Mouse (Mus musculus) midbrain, embryonic 15.5 days (tissue): ENCODE results near the gene Cage1. TPM values are rescaled to one million over a fixed set of nuclear protein-coding genes. Genes with fewer than 3 reads are reported as not detected.

ENCODE experiments used
- ATAC-seq: fragments of 200-750 bp; cut with Nextera tagmentation; replicated peaks from 2 replicates; pipeline ENCODE4 v1.8.0; 2017; ENCODE audit warnings: moderate TSS enrichment
- H3K27ac ChIP-seq: fragments of 300-500 bp; sonication (generic); 2 replicates; pipeline ENCODE4 v1.5.1; 2015; ENCODE audit warnings: mild to moderate bottlenecking, inconsistent platforms
- H3K27me3 ChIP-seq: fragments of 300-500 bp; sonication (generic); replicated peaks from 2 replicates; pipeline ENCODE4 v1.6.1; 2015; ENCODE audit warnings: inconsistent platforms
- H3K36me3 ChIP-seq: fragments of 300-500 bp; sonication (generic); replicated peaks from 2 replicates; pipeline ENCODE4 v1.6.1; 2015; ENCODE audit warnings: inconsistent platforms
- H3K4me1 ChIP-seq: fragments of 300-500 bp; sonication (generic); 2 replicates; pipeline ENCODE4 v1.6.1; 2015; ENCODE audit warnings: inconsistent platforms
- H3K4me2 ChIP-seq: fragments of 300-500 bp; sonication (generic); 2 replicates; pipeline ENCODE4 v1.6.1; 2015; ENCODE audit warnings: inconsistent platforms, mild to moderate bottlenecking, moderate library complexity
- H3K4me3 ChIP-seq: fragments of 300-500 bp; sonication (generic); 2 replicates; pipeline ENCODE4 v1.5.1; 2015; ENCODE audit warnings: mild to moderate bottlenecking, inconsistent platforms
- H3K9ac ChIP-seq: fragments of 300-500 bp; sonication (generic); 2 replicates; pipeline ENCODE4 v1.6.1; 2015; ENCODE audit warnings: mild to moderate bottlenecking, inconsistent platforms
- H3K9me3 ChIP-seq: fragments of 300-500 bp; sonication (generic); 2 replicates; pipeline ENCODE4 v1.6.1; 2016; ENCODE audit warnings: inconsistent platforms
- WGBS: fragments of 180-500 bp; shearing (Covaris S2); methylation state at CpG from one replicate; pipeline ENCODE4 v1.1.7; 2015; ENCODE audit warnings: mixed read lengths; 5-methylcytosine and 5-hydroxymethylcytosine counted together
- microRNA-seq: library from miRNA; unstranded; fragments of <30 nt; microRNA quantifications from one replicate; pipeline ENCODE4, GENCODE M21; 2016
- polyA plus RNA-seq: library from polyadenylated mRNA; unstranded; fragments of >200 nt; fragmentation: Nextera tagmentation; extraction: Ambion mirVana; gene quantifications from 2 replicates; pipeline ENCODE4 v1.2.1, GENCODE M21; 2015

Cage1 gene
- polyA plus RNA-seq, 1 experiment from 2014 or later, result 4.2 TPM

- no peak overlapping the region for H3K27ac ChIP-seq
- peaks cover 10% of the 10 kb centered on the region; the same call in 1 of the 2 replicates for H3K4me1 ChIP-seq
- H3K9me3 ChIP-seq, result no peaks in the 10 kb centered on the region
- H3K27me3 ChIP-seq, result no peaks in the 10 kb centered on the region
- 88% methylated on average over 9 of the region's 9 CpGs for WGBS
- no peak overlapping the region for H3K9ac ChIP-seq
- no peak overlapping the region for H3K4me2 ChIP-seq
- H3K4me3 ChIP-seq, result no peak overlapping the region
- no peaks in the 10 kb centered on the region for H3K36me3 ChIP-seq
- ATAC-seq, result no peak
Measured at GRCm38 (mm10) chr13:37962541-37962940, 74.3 kb downstream of the Cage1 start.

GRCm38 (mm10) chr13:37959936-37960335 is 76.9 kb downstream of the Cage1 start:
- H3K36me3 ChIP-seq, result no peaks in the 10 kb centered on the region
- no peak overlapping the region for H3K9ac ChIP-seq
- no peak overlapping the region for H3K4me3 ChIP-seq
- H3K9me3 ChIP-seq, result no peaks in the 10 kb centered on the region
- no peak overlapping the region for H3K4me2 ChIP-seq
- H3K4me1 ChIP-seq, result peaks cover 4% of the 10 kb centered on the region; the same call in 1 of the 2 replicates
- WGBS, result 89% methylated on average over 7 of the region's 7 CpGs
- no peaks in the 10 kb centered on the region for H3K27me3 ChIP-seq
- ATAC-seq, result no peak
- H3K27ac ChIP-seq, result no peak overlapping the region

- Histone ChIP-seq H3K4me1 (peaks cover 4% of the 10 kb centered on the region; the same call in 1 of the 2 replicates), H3K9me3 (no peaks in the 10 kb centered on the region), H3K9ac (no peak overlapping the region), H3K4me3 (no peak overlapping the region), H3K27me3 (no peaks in the 10 kb centered on the region), H3K27ac (no peak overlapping the region), H3K4me2 (no peak overlapping the region), H3K36me3 (no peaks in the 10 kb centered on the region)
- ATAC-seq, result no peak
- WGBS, result 75% methylated on average over 15 of the region's 15 CpGs
Measured at GRCm38 (mm10) chr13:37959239-37959907, 77.5 kb downstream of the Cage1 start.

DNA sequence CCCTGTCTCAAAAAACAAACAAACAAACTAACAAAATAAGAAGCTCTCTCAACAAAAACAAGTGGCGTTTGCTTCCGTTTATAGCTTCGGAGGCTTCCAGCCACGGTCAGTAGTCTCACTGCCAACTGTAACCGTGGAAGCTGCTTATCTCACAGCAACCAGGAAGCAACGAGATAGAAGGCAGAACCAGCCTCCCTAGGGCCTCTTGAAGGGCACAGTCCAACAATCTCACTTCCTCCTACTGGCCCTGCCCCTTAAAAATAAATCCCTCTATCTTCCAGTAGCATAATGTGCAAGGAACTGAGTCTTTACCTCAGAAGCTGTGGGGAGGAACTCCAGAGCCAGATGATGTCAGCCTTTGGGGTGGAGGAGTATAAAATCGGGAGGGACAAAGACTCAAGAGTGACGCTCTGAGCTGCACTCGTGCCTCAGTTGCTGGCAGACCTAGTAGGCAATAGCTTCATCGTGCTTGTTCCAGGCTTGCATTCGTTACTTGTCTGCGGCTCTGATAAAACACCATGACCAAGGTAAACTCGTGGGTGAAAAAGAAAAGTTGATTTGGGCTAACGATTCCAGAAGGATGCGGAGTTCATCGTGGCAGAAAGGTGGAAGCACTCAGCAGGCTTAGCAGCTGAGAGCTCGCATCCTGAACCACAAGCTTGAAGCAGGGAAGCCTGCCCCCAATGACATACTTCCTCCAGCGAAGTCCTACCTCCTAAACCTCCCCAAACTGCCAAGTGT is 78.2 kb downstream of the Cage1 start:
- ATAC-seq, result no peak
- no peak overlapping the region for H3K4me3 ChIP-seq
- H3K27ac ChIP-seq, result no peak overlapping the region
- no peaks in the 10 kb centered on the region for H3K9me3 ChIP-seq
- peaks cover 2% of the 10 kb centered on the region; the same call in 1 of the 2 replicates for H3K4me1 ChIP-seq
- H3K27me3 ChIP-seq, result no peaks in the 10 kb centered on the region
- no peak overlapping the region for H3K9ac ChIP-seq
- no peaks in the 10 kb centered on the region for H3K36me3 ChIP-seq
- no peak overlapping the region for H3K4me2 ChIP-seq
- WGBS, result 89% methylated on average over 18 of the region's 18 CpGs

Small RNA genes lying within 50 kb of the gene (microRNA-seq; reads per million reads assigned to microRNA genes)
- gene Gm27387, result not detected

Other genes with a start within 250 kb of the Cage1 start
- 55.1 and 57.9 TPM in 2 replicates for gene Ssr1, start 42.9 kb downstream of the Cage1 start, polyA plus RNA-seq
- gene Riok1, start 74 bp downstream of the Cage1 start, polyA plus RNA-seq, result 56.7 and 59.2 TPM in 2 replicates
- 0.09 and 0.15 TPM in 2 replicates for gene Dsp, start 114.2 kb upstream of the Cage1 start, polyA plus RNA-seq
- 27.6 and 29.4 TPM in 2 replicates for gene Snrnp48, start 167.9 kb upstream of the Cage1 start, polyA plus RNA-seq